Mouse (Mus musculus): Measurements from ENCODE around the gene Bend7.

Gene Bend7

GRCm38 (mm10) chr2:4717769-4718661, at the start of gene Bend7:
Gene Bend7, plus strand, starts transcription at chr2:4717831.
- in situ Hi-C loops (cut with MboI, MseI): no loop called here

- in situ Hi-C loops (cut with MboI, MseI): loop anchor here (25.0 kb wide), 1 partner anchor 194 kb away; no protein-coding TSS in a partner anchor
Observed at GRCm38 (mm10) chr2:4668626-4669025, 49.0 kb upstream of the Bend7 start.

- in situ Hi-C loops (cut with MboI, MseI): loop anchor here (25.0 kb wide), 1 partner anchor 193 kb away; no protein-coding TSS in a partner anchor
Observed at GRCm38 (mm10) chr2:4669701-4670100, 47.9 kb upstream of the Bend7 start.

DNA sequence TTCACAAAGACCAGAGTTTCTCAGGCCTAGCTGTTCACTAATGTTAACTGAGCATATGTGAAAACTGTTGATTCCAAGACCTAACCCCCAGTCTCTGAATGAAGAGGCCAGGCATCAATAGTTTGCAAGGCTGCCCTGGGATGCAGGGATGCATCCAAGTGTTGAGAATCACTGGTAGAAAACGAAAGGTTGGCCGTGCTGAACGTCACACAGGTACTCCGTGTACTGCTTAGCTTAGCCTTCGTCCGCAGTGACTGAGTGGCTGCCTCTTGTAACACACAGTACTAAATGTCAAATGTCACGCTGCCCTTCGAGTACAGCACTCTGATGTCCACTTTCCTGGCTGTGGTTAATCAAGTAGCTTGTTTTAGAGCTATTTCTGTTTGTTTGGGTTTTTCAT, 46.0 kb upstream of the Bend7 start:
- in situ Hi-C loops (cut with MboI, MseI): loop anchor here (25.0 kb wide), 1 partner anchor 191 kb away; no protein-coding TSS in a partner anchor

GRCm38 (mm10) chr2:4679886-4680285, 37.7 kb upstream of the Bend7 start:
- in situ Hi-C loops (cut with MboI, MseI): no loop called here

GRCm38 (mm10) chr2:4711262-4711661, 6.4 kb upstream of the Bend7 start:
- in situ Hi-C loops (cut with MboI, MseI): no loop called here

DNA sequence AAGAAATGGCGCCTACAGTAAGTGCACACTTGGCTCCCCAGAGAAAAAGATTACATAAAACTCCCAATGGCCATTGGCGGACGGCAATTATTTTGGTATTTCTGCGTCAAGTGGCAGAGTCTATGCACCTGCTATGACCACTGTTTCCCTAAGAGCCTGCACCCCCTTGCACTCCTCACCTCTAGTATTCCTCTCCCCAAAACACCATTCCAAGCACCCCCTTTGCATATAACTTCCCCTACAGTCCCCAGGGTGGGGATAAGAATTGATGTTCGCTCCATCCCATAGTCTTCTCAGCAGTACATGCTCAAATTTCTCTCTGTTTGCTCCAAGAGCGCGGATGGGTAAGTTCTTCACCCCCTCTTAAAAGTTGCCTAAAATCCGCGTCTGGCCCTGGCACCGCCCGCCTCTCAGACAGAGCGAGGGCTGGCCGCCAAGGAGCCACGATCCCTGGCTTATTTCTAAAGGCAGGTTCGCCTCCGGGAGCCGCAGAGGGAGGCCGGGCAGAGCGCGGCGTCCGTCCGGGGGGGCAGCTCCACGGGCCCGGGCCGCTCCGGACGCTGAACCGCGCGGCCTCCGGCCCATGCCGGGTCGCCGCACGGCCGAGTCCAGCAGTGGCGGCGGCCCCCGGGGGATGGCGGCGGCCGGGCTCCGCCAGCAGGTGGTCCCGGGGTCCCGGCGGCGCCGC, 406 bp upstream of the Bend7 start:
- in situ Hi-C loops (cut with MboI, MseI): no loop called here

GRCm38 (mm10) chr2:4723088-4723487, 5.5 kb downstream of the Bend7 start:
- in situ Hi-C loops (cut with MboI, MseI): no loop called here

GRCm38 (mm10) chr2:4730161-4730560, 12.5 kb downstream of the Bend7 start:
- in situ Hi-C loops (cut with MboI, MseI): no loop called here

DNA sequence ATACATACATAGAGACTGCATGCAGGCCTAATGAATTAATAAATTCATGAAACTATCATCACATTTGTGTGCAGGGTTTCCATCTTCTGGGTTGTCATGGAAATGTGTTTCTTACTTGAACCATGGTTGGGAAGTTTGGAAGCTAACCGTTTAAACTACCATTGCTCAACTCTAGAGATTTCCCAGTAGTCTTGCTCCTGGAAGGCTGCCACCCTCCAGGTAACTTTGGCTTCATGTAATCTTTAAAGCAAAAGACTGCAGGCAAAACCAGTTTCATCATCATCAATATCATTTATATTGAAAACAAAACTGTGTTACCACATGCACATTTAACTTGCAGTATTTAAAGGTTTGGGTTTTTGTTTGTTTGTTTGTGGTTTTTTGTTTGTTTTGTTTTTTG, 16.3 kb downstream of the Bend7 start:
- in situ Hi-C loops (cut with MboI, MseI): no loop called here

GRCm38 (mm10) chr2:4736095-4736797, 18.6 kb downstream of the Bend7 start:
- in situ Hi-C loops (cut with MboI, MseI): no loop called here

DNA sequence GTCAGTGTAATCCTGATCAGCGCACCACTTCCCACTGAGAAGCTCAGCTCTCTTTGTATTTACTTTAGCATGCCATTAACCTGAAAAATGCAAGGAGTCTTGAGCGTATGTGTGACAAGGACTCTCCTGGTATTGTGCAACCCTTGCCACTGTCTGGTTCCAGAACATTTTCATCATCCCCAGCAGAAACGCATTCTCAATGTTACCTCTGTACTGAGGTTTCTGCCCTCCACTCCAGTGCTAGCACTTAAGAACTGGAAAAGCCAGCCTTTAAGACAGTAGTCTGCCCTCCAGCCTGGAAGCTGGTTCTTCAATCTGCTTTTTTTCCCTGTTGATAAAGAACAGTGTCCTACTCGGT, 19.1 kb downstream of the Bend7 start:
- in situ Hi-C loops (cut with MboI, MseI): no loop called here

DNA sequence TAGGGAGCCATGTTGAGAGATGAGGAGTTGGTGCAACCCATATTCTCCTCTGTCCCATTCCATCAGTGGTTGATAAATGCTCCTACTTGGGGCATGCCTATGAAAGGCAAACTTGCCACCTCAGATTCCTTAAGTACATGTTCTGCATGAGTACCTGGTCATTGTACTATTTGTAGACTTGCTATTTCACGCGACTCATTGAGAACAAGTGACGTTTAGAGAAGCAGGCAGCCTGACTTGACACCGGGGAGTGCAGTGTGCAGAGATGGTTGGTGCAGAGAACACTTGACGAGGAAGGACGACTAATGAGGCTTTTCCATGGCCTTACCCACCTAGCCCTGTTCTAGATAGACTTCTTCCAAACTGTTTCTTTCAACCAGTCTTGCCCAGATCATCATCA, 34.3 kb downstream of the Bend7 start:
- in situ Hi-C loops (cut with MboI, MseI): no loop called here

DNA sequence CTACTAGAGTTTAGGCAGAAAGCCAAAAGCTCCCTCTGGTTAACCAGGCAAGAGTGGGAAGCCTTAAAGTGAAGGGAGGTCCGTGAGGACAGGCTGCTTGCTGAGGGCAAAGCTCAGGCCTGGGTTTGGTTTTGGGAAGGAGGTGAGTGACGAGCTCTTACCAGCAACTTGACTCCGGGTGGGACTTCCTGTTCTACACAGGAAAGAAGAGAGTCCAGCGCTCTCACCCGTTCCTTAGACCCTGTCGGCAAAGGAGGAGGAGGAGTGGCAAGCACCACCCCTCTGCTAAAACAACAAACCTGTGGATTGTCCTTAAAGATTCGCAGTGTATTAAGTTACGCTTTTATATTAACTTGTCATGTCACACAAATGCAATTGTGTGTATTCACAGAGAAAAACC, 38.1 kb downstream of the Bend7 start:
- in situ Hi-C loops (cut with MboI, MseI): no loop called here

DNA sequence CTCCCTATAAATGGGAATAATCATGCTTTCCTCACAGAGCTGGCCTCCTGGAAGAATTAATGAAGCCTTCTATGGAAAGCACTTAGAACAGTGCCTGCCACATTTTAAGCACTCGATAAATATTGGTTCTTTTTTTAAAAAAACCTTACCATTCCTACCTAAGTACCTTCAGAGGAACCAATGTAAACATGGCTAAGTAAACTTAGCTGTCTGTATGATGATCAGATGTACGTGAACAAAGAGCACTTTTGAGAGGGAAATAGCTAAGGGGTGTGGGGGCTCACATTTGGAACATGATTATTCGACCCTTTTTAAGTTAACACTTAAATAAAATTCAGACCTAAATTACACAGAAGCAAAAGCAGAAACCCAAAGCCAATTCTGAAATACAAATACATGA, 39.6 kb downstream of the Bend7 start:
- in situ Hi-C loops (cut with MboI, MseI): no loop called here

GRCm38 (mm10) chr2:4760741-4761140, 43.1 kb downstream of the Bend7 start:
- in situ Hi-C loops (cut with MboI, MseI): no loop called here

DNA sequence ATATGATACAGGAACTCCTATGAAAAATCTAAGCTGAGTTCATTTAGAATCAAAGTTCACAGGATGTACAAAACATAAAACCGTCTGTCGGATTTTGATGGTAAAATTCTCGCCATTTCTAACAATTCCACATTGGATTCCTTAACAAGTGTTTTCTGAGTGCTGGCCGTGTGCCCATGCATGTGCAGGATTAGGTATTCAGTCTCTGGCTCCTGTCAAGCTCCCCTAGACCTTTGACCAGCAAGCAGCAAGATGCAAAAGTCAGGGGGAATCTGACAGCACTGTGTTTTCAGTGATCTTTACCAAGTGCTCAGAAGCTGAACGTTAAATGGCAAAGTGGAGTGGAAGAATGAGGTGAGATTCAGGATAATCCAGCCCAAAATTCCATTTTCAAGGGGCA, 44.3 kb downstream of the Bend7 start:
- in situ Hi-C loops (cut with MboI, MseI): no loop called here

- in situ Hi-C loops (cut with MboI, MseI): no loop called here
Observed at GRCm38 (mm10) chr2:4764071-4764470, 46.4 kb downstream of the Bend7 start.

GRCm38 (mm10) chr2:4770376-4770775, 52.7 kb downstream of the Bend7 start:
- in situ Hi-C loops (cut with MboI, MseI): no loop called here

GRCm38 (mm10) chr2:4773911-4774310, 56.3 kb downstream of the Bend7 start:
- in situ Hi-C loops (cut with MboI, MseI): no loop called here

GRCm38 (mm10) chr2:4777291-4777690, 59.7 kb downstream of the Bend7 start:
- in situ Hi-C loops (cut with MboI, MseI): loop anchor here (25.0 kb wide), 1 partner anchor 1285 kb away; no protein-coding TSS in a partner anchor

GRCm38 (mm10) chr2:4781641-4782040, 64.0 kb downstream of the Bend7 start:
- in situ Hi-C loops (cut with MboI, MseI): loop anchor here (25.0 kb wide), 1 partner anchor 1281 kb away; no protein-coding TSS in a partner anchor
